Mouse (Mus musculus) CH12.LX (cell line): ENCODE measurements around the gene Mest. TPM values are rescaled to one million over a fixed set of nuclear protein-coding genes. Genes with fewer than 3 reads are reported as not detected.

Experiments
- DNase-seq: peaks from one replicate; pipeline ENCODE4 v3.0.0-alpha.2; 2013; ENCODE audit errors: extremely low read depth
- H3K27ac ChIP-seq: 2 replicates; pipeline ENCODE4 v1.5.1; 2012; ENCODE audit warnings: low read depth, mild to moderate bottlenecking, control low read depth, moderate library complexity; ENCODE audit not compliant: insufficient read depth
- H3K27me3 ChIP-seq: replicated peaks from 2 replicates; pipeline ENCODE3; 2012; ENCODE audit warnings: inconsistent platforms
- H3K36me3 ChIP-seq, 2 experiments: replicated peaks in 1 of 2; 2 replicates each; pipeline versions ENCODE3 to v1.6.1; 2012; ENCODE audit warnings: inconsistent platforms in 1 of 2, low read length in 1 of 2, mild to moderate bottlenecking in 1 of 2, mixed read lengths in 1 of 2, moderate library complexity in 1 of 2; ENCODE audit not compliant: control insufficient read depth in 1 of 2, insufficient read depth in 1 of 2
- H3K4me1 ChIP-seq, 2 experiments: 2 replicates each; pipeline ENCODE4 v1.6.1; 2012; ENCODE audit warnings: inconsistent platforms in 1 of 2, moderate library complexity in 1 of 2; ENCODE audit not compliant: insufficient read depth in 2 of 2, control insufficient read depth in 1 of 2
- H3K4me2 ChIP-seq: 2 replicates; pipeline ENCODE4 v1.6.1; 2012; ENCODE audit warnings: low read depth, mild to moderate bottlenecking, control low read depth; ENCODE audit not compliant: poor library complexity, insufficient read depth, severe bottlenecking
- H3K4me3 ChIP-seq, 3 experiments: fragments of 150-350 bp in 1 of 3; sonication (generic) in 1 of 3; replicated peaks in 1 of 3; 2 replicates each; pipeline versions ENCODE3 to v1.5.1; 2011 to 2012; ENCODE audit warnings: low read depth in 2 of 3, low read length in 2 of 3, mild to moderate bottlenecking in 2 of 3, moderate library complexity in 2 of 3, control low read depth in 1 of 3, improper control_type of control experiment in 1 of 3, inconsistent platforms in 1 of 3, mixed read lengths in 1 of 3; ENCODE audit not compliant: poor library complexity in 1 of 3
- H3K79me2 ChIP-seq: replicated peaks from 2 replicates; pipeline ENCODE4 v1.6.1; 2012; ENCODE audit warnings: mild to moderate bottlenecking, moderate library complexity; ENCODE audit not compliant: control insufficient read depth, poor library complexity, insufficient read depth, severe bottlenecking; ENCODE audit errors: extremely low read depth
- H3K9ac ChIP-seq: 2 replicates; pipeline ENCODE4 v1.6.1; 2012; ENCODE audit warnings: low read depth, mild to moderate bottlenecking, control low read depth, moderate library complexity; ENCODE audit not compliant: insufficient read depth
- H3K9me3 ChIP-seq: replicated peaks from 2 replicates; pipeline ENCODE3; 2012; ENCODE audit warnings: low read length, inconsistent platforms, mixed read lengths
- CHD1 ChIP-seq: IDR thresholded peaks from 2 replicates; pipeline ENCODE4 v1.6.1; 2012; ENCODE audit warnings: low read depth, low read length, improper control_type of control experiment, inconsistent platforms
- EP300 ChIP-seq: IDR thresholded peaks from 2 replicates; pipeline ENCODE4 v1.6.1; 2011; ENCODE audit warnings: low read length, improper control_type of control experiment
- HCFC1 ChIP-seq: IDR thresholded peaks from 2 replicates; pipeline ENCODE4 v1.6.1; 2012; ENCODE audit warnings: low read depth, mild to moderate bottlenecking, inconsistent platforms, low read length, improper control_type of control experiment
- IRF4 ChIP-seq: IDR thresholded peaks from 2 replicates; pipeline ENCODE4 v1.6.1; 2014; ENCODE audit warnings: low read depth, mild to moderate bottlenecking, inconsistent platforms, low read length, improper control_type of control experiment
- JUND ChIP-seq: conservative IDR thresholded peaks from 2 replicates; pipeline ENCODE4 v1.6.1; 2011; ENCODE audit warnings: low read depth, low read length, improper control_type of control experiment
- MAX ChIP-seq: IDR thresholded peaks from 2 replicates; pipeline ENCODE4 v1.6.1; 2011; ENCODE audit warnings: low read length, improper control_type of control experiment
- MAZ ChIP-seq: IDR thresholded peaks from 2 replicates; pipeline ENCODE4 v1.6.1; 2012; ENCODE audit warnings: low read depth, mild to moderate bottlenecking, inconsistent platforms, low read length, improper control_type of control experiment, moderate library complexity
- MYC ChIP-seq: IDR thresholded peaks from 2 replicates; pipeline ENCODE4 v1.6.1; 2011; ENCODE audit warnings: low read depth, mild to moderate bottlenecking, improper control_type of control experiment, low read length
- NRF1 ChIP-seq: IDR thresholded peaks from 2 replicates; pipeline ENCODE4 v1.6.1; 2014; ENCODE audit warnings: low read depth, mild to moderate bottlenecking, inconsistent platforms, low read length, improper control_type of control experiment, moderate library complexity
- PAX5 ChIP-seq: IDR thresholded peaks from 2 replicates; pipeline ENCODE4 v1.6.1; 2012; ENCODE audit warnings: low read length, inconsistent platforms, mixed read lengths
- POLR2A ChIP-seq: IDR thresholded peaks from 2 replicates; pipeline ENCODE4 v1.6.1; 2011; ENCODE audit warnings: low read depth, mild to moderate bottlenecking, improper control_type of control experiment, low read length
- TBP ChIP-seq: conservative IDR thresholded peaks from 2 replicates; pipeline ENCODE4 v1.6.1; 2011; ENCODE audit warnings: low read depth, low read length, improper control_type of control experiment
- USF1 ChIP-seq: IDR thresholded peaks from 2 replicates; pipeline ENCODE4 v1.6.1; 2014; ENCODE audit warnings: low read depth, mild to moderate bottlenecking, inconsistent platforms, low read length, improper control_type of control experiment
- USF2 ChIP-seq: conservative IDR thresholded peaks from 2 replicates; pipeline ENCODE4 v1.6.1; 2011; ENCODE audit warnings: low read depth, low read length, improper control_type of control experiment
- ZC3H11A ChIP-seq: IDR thresholded peaks from 2 replicates; pipeline ENCODE4 v1.6.1; 2012; ENCODE audit warnings: low read depth, mild to moderate bottlenecking, inconsistent platforms, low read length, improper control_type of control experiment
- ZKSCAN1 ChIP-seq: IDR thresholded peaks from 2 replicates; pipeline ENCODE4 v1.6.1; 2012; ENCODE audit warnings: low read depth, inconsistent platforms, low read length, improper control_type of control experiment, borderline replicate concordance
- dilution Hi-C: fragments of 300-500 bp; cut with MboI; formaldehyde crosslinking; loops from 2 replicates; pipeline ENCODE4 v1.14.3; 2020; ENCODE audit warnings: low sequenced_read_pairs; ENCODE audit not compliant: extremely low pct_unique_long_range_greater_than_20kb, extremely low pct_ligation_motif_present
- in situ Hi-C: fragments of 300-500 bp; cut with MboI; formaldehyde crosslinking; loops from 3 replicates; pipeline ENCODE4 v1.14.3; 2019; ENCODE audit warnings: low sequenced_read_pairs, low pct_ligation_motif_present, low pct_unique_long_range_greater_than_20kb, mixed read lengths
- polyA plus RNA-seq: library from polyadenylated mRNA; unstranded; fragments of >175 nt; gene quantifications from 2 replicates; pipeline ENCODE4 v1.2.1, GENCODE M21; 2012; ENCODE audit warnings: low read depth; ENCODE audit not compliant: insufficient read length
- total RNA-seq, 2 experiments: library from RNA; depleted of rRNA; stranded (reverse); fragments of 300-350 nt in 1 of 2; fragments of >200 nt in 1 of 2; gene quantifications; 2 replicates each; pipeline ENCODE4 v1.2.3; 2012 to 2014

Mest gene
- total and polyA plus RNA-seq, 3 experiments, result 0.13 TPM; not detected in 2

GRCm38 (mm10) chr6:30703476-30703875 lies 19.9 kb upstream of the Mest start:
- Histone ChIP-seq H3K27me3 (no peaks in the 10 kb centered on the region), H3K9ac (no peak overlapping the region), H3K4me3 (no peak overlapping the region), H3K4me1 (no peaks in the 10 kb centered on the region), H3K36me3 (no peaks in the 10 kb centered on the region), H3K9me3 (no peaks in the 10 kb centered on the region), H3K4me2 (no peak overlapping the region), H3K79me2 (no peaks in the 10 kb centered on the region), H3K27ac (no peak overlapping the region)
- dilution Hi-C loops, result no loop called here
- TF ChIP-seq TBP (no peak), NRF1 (no peak), MAX (no peak), CHD1 (no peak), HCFC1 (no peak), JUND (no peak), ZKSCAN1 (no peak), EP300 (no peak), USF2 (no peak), IRF4 (no peak), MAZ (no peak), USF1 (no peak)
- no peak for DNase-seq
- in situ Hi-C loops, result no loop called here

- Histone ChIP-seq H3K36me3 (no peaks in the 10 kb centered on the region), H3K9ac (no peak overlapping the region), H3K79me2 (no peaks in the 10 kb centered on the region), H3K27ac (no peak overlapping the region), H3K4me3 (no peak overlapping the region), H3K4me1 (no peaks in the 10 kb centered on the region), H3K9me3 (no peaks in the 10 kb centered on the region), H3K27me3 (no peaks in the 10 kb centered on the region), H3K4me2 (no peak overlapping the region)
- DNase-seq, result no peak
- dilution Hi-C loops (no loop called here), in situ Hi-C loops (no loop called here)
- no peak for TF ChIP-seq MAX
- no peak for TF ChIP-seq ZC3H11A
- TF ChIP-seq POLR2A, result no peak
- no peak for TF ChIP-seq MYC
- TF ChIP-seq USF1, result no peak
- TF ChIP-seq PAX5, result no peak
Measured at GRCm38 (mm10) chr6:30703977-30704602, 19.3 kb upstream of the Mest start.
